Mouse (Mus musculus) left cerebral cortex, adult 18-20 months (tissue): ENCODE data around the gene Nbea. TPM values are rescaled to one million over a fixed set of nuclear protein-coding genes. Genes with fewer than 3 reads are reported as not detected.

ENCODE experiments used
- DNase-seq, 2 experiments: peaks; one replicate each; pipeline ENCODE4 v3.0.0; 2021 to 2022; ENCODE audit warnings: low spot score in 2 of 2, mixed read lengths in 1 of 2
- total RNA-seq, 2 experiments: library from RNA; stranded (reverse); gene quantifications; 2 replicates each; pipeline ENCODE4 v1.2.3; 2021

The Nbea gene
- total RNA-seq, 2 experiments from 2014 or later = 152 to 163 TPM

DNA sequence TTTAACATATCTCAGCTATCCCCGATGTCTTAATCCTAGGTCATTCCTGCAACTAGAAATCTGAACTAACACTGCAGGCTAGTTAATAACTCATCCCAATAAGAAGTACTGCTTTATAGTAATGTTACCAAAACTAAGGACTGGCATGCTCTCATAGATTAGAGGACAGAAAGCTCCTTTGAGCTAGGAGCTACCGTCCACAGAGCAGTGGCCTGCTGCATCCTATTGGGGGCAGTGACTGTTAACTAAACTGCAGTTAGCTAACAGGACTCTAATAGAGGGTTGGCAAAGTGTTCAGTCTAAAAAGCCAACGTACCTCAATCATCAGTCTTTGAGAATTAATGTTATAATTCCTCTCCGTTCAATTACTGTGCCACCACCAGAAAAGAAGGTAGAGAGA lies 348.3 kb downstream of the Nbea start:
- DNase-seq = no peak

DNA sequence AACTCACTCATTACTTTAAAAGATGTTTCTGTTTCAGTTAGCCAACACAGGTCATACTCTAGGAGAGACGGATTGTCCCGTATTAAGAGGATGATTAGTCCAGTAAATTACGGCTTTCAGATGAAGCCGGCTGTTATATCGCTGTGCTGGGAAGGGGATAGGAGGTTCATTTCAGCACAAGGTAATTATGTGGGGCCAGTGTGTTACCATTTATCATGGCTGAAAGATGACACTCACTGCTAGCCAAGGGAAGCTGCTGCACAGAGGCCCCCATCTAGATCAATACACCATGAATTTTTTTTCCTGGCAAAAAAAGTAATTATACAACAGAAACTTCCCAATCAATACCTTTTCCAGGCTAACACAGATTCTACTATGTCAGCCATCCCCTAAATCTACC lies 353.3 kb downstream of the Nbea start:
- no peak for DNase-seq

DNA sequence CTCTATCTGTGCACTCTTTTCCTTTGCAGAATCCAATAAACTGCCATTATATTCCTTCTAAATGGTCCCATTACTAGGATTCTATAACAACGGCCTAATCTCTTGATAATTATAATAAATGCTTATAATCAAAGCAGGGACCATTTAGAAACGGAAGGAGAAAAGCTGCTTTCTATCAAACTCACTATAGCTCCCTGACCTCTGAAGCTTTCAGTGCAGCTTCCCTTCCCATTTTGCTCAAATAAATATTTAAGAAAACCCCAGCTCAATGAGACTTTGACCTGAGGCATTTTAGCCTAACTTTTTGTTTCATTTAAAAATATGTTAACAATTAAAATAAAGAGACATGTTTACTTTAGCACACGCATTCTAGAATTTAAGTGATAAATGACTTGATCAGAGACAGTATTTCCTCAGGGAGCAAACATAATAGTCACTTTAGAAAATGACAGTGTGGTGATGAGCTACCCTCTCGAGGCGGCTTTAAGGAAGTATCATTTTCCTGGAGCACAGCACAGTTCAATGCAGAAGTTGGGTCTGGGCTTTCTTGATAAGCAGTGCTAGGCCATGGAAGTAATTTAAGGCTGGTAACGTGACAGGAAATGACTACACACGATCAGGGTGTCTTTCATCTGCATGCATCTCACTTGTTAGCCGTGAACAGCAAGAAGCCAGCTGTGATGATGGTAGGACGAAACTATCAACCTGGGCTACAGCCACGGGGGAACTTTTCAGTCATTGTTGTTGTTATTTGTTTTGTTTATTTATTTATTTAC lies 354.8 kb downstream of the Nbea start:
- DNase-seq = no peak

DNA sequence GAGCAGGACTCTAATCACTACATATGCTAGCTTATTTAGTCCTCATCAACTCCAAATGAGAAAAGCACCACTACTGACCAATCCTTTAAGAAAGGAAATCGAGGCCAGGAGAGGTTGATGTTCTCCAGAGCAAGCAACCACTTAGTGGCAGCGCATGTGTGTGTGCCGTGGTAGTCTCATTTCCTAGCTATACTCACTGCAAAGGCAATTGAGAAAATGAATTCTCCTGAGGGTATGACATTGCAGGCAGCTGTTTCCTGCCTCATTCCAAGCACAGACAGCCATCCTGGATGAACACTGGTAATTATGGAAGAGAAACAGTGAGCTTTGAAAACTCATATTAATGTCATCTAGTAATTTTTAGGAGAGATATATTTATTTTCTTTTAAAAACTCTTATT lies 358.6 kb downstream of the Nbea start:
- DNase-seq = no peak

GRCm38 (mm10) chr3:55819598-55819997 lies 363.9 kb downstream of the Nbea start:
- no peak for DNase-seq

GRCm38 (mm10) chr3:55818082-55818481 lies 365.4 kb downstream of the Nbea start:
- no peak for DNase-seq

DNA sequence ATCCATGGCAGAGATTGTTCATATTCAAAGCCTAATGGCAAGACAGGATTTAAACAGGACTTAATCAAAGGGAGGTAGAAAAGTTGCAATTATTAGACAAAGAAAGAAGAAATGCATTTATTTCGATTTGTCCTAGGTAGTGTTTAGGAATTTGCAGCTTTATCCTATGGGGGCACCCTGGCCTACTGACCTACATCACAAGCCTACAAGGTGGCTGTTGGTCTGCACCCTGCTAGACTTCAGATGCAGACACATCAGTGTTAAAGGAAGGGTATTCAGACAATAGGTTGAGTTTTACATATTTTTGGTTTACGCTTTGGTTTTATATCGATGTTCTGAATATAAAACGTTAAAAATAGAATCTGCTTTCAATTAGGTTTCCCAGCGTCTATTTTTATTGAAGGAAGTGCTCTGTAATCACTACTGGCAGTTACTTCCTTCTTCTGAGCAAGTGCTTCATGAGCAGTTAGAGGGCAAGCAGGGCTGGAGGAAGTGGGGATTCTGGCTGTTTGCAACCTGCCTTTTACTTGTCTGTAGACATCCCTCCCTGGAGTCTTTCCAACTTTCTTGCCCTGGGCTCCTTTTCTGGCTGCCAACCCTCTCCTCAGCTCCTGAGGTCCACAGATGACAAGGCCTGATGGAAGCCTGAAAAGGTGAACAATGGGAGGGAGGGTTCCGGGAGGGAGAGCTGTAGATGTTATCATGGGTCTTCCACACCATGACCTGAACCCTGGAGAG lies 366.7 kb downstream of the Nbea start:
- no peak for DNase-seq

- no peak for DNase-seq
These were observed 367.4 kb downstream of the Nbea start for GRCm38 (mm10) chr3:55816096-55816495.

GRCm38 (mm10) chr3:55814993-55815625 lies 368.4 kb downstream of the Nbea start:
- no peak for DNase-seq

- no peak for DNase-seq
These were observed 388.7 kb downstream of the Nbea start for GRCm38 (mm10) chr3:55794768-55795167.

- no peak for DNase-seq
These were observed 389.5 kb downstream of the Nbea start for GRCm38 (mm10) chr3:55793842-55794575.

GRCm38 (mm10) chr3:55792251-55792650 lies 391.2 kb downstream of the Nbea start:
- DNase-seq = no peak

GRCm38 (mm10) chr3:55790609-55791008 lies 392.9 kb downstream of the Nbea start:
- no peak for DNase-seq

GRCm38 (mm10) chr3:55789856-55790255 lies 393.6 kb downstream of the Nbea start:
- no peak for DNase-seq

- DNase-seq = no peak
These were observed 394.8 kb downstream of the Nbea start for GRCm38 (mm10) chr3:55788621-55789201.

DNA sequence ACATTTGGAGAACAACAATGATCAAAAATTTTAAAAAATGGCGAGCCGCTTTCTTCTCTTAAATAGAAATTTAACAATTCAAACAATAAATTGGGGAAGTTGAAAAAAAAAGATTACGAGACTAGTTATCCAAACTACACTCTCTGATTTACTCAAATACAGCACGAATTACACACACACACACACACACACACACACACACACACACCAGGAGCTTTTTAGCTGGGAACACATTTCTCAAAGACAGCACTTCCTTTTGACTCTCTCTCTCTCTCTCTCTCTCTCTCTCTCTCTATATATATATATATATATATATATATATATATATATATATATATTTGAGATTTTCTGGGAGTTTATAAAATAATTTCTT lies 395.3 kb downstream of the Nbea start:
- no peak for DNase-seq

DNA sequence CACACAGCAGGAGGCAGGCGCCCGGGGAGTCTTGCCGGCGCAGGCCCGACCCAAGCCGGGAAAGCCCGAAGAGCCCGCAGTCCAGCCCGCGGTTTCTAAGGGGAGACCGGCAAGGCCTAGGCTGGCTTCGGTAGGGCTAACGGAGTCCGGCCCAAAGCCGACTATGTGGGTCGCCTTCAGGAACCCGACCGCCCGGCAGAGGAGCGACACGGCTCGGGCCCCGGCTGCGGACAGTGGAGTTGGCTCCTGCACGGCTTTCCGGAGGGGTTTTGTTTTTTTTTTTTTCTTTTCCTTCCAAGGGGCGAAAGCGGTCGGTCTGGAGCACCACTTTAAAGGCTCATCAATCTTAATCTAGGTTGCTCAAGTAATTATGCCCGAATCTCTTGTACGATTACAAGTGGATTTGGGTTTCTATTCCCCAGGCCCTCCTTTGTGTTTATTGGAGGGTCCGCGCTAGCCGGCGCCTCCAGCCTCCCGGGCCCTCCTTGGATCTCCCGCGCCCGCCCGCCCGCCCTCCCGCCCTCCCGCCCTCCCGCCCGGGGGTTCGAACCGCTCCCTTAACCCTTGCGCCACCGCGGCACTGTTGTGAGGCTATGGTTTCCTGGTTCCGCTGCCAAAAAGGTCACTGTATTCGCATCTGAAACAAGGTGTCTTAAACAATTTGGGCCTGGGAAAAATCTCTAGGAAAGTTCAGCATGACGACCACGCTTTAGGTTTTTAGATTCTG lies 395.9 kb downstream of the Nbea start:
- no peak for DNase-seq

GRCm38 (mm10) chr3:55786835-55787486 lies 396.5 kb downstream of the Nbea start:
- DNase-seq = no peak

DNA sequence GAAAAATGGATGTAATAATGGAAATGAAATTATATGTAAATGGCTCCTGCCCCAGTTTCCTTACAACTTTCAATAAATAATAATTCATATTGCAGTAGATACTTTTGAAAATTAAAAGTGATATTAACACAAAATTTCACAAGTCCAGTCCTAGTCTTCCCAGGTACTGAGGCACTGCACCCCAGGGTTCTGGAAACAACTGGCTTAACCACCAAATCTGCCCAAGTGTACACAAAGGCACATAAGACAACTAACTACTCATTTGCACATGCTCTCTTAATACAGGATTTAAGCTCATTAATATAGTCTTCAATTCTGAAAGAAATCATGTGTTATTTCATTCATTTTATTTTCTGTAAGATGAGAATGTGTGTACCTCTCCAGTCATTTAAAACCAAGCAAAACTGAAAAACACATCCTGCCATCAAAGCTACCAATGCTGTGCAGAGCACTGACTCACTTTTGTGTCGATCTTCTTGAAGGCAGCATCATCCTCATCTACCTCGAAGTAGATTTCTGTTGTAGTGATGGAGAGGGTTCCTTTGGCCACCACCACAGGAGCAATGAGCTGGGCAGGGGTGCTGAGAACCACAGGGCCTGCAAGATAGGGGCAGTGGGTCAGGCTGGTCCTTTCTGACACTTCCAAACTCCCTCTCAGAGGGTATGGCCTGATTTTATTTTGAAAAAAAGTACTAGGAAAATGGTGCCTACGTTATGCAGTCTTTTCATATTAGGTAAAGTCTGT lies 397.3 kb downstream of the Nbea start:
- no peak for DNase-seq
